Mouse (Mus musculus): Measurements from ENCODE around the gene Sec14l1. TPM values are rescaled to one million over a fixed set of nuclear protein-coding genes. Genes with fewer than 3 reads are reported as not detected.

Gene Sec14l1
- total RNA-seq, 2 experiments from 2014 or later = 52.3 to 52.8 TPM

- DNase-seq = no peak
These were observed 10.8 kb upstream of the Sec14l1 start for GRCm38 (mm10) chr11:117104044-117104757.

GRCm38 (mm10) chr11:117105315-117105714 lies 9.7 kb upstream of the Sec14l1 start:
- Histone ChIP-seq H3K4me3 (no peak overlapping the region), H3K27ac (0 out of 2 replicates have a peak overlapping the region, but pooled peaks have one; percentile 74)
- no peak for TF ChIP-seq CTCF (IDR thresholded peaks at IDR 0.05)
- intact Hi-C loops (cut with DNase I) = no loop called here
- DNase-seq = no peak

More at GRCm38 (mm10) chr11:117104044-117104757, 10.8 kb upstream of the Sec14l1 start:
- no peak for TF ChIP-seq CTCF (IDR thresholded peaks at IDR 0.05)
- Histone ChIP-seq H3K4me3 (no peak overlapping the region), H3K27ac (peak overlapping the region; percentile 74)
- intact Hi-C loops (cut with DNase I) = no loop called here

GRCm38 (mm10) chr11:117105850-117106249 lies 9.1 kb upstream of the Sec14l1 start:
- TF ChIP-seq CTCF (IDR thresholded peaks at IDR 0.05) = no peak
- no peak overlapping the region for H3K4me3 ChIP-seq
- intact Hi-C loops (cut with DNase I) = no loop called here
- no peak overlapping the region for H3K27ac ChIP-seq
- DNase-seq = no peak

- intact Hi-C loops (cut with DNase I) = no loop called here
- no peak for DNase-seq
- Histone ChIP-seq H3K4me3 (no peak overlapping the region), H3K27ac (no peak overlapping the region)
- TF ChIP-seq CTCF (IDR thresholded peaks at IDR 0.05) = no peak
These were observed 8.2 kb upstream of the Sec14l1 start for GRCm38 (mm10) chr11:117106633-117107334.

GRCm38 (mm10) chr11:117107837-117108236 lies 7.1 kb upstream of the Sec14l1 start:
- intact Hi-C loops (cut with DNase I) = no loop called here
- TF ChIP-seq CTCF (IDR thresholded peaks at IDR 0.05) = no peak
- no peak overlapping the region for H3K4me3 ChIP-seq
- DNase-seq = no peak
- peak overlapping the region; percentile 78 for H3K27ac ChIP-seq

- intact Hi-C loops (cut with DNase I) = no loop called here
- peak overlapping the region; percentile 78 for H3K27ac ChIP-seq
- no peak for TF ChIP-seq CTCF (IDR thresholded peaks at IDR 0.05)
- DNase-seq = peak; percentile 87
- H3K4me3 ChIP-seq = no peak overlapping the region
These were observed 6.4 kb upstream of the Sec14l1 start for GRCm38 (mm10) chr11:117108595-117108994.

- DNase-seq = no peak
- Histone ChIP-seq H3K4me3 (no peak overlapping the region), H3K27ac (peak overlapping the region; percentile 78)
- no peak for TF ChIP-seq CTCF (IDR thresholded peaks at IDR 0.05)
- intact Hi-C loops (cut with DNase I) = no loop called here
These were observed 5.6 kb upstream of the Sec14l1 start for GRCm38 (mm10) chr11:117109179-117109954.

- Histone ChIP-seq H3K27ac (peak overlapping the region; percentile 99), H3K4me3 (no peak overlapping the region)
- TF ChIP-seq CTCF (IDR thresholded peaks at IDR 0.05) = no peak
- no peak for DNase-seq
- intact Hi-C loops (cut with DNase I) = no loop called here
These were observed 2.9 kb upstream of the Sec14l1 start for GRCm38 (mm10) chr11:117111967-117112648.

- no peak for TF ChIP-seq CTCF (IDR thresholded peaks at IDR 0.05)
- no peak for DNase-seq
- Histone ChIP-seq H3K4me3 (no peak overlapping the region), H3K27ac (peak overlapping the region; percentile 99)
- intact Hi-C loops (cut with DNase I) = no loop called here
These were observed 2.3 kb upstream of the Sec14l1 start for GRCm38 (mm10) chr11:117112649-117113051.

GRCm38 (mm10) chr11:117113377-117113776 lies 1.6 kb upstream of the Sec14l1 start:
- peak overlapping the region; percentile 8; the same call in 1 of the 2 replicates for H3K4me3 ChIP-seq
- DNase-seq = no peak
- TF ChIP-seq CTCF (IDR thresholded peaks at IDR 0.05) = peak; percentile 56
- peak overlapping the region; percentile 99 for H3K27ac ChIP-seq
- intact Hi-C loops (cut with DNase I) = no loop called here

- peak overlapping the region; percentile 93 for H3K4me3 ChIP-seq
- TF ChIP-seq CTCF (IDR thresholded peaks at IDR 0.05) = no peak
- peak overlapping the region; percentile 99 for H3K27ac ChIP-seq
- intact Hi-C loops (cut with DNase I) = no loop called here
- no peak for DNase-seq
These were observed 757 bp upstream of the Sec14l1 start for GRCm38 (mm10) chr11:117114231-117114591.

Measured in gastrocnemius, adult 2 months (tissue).